8 mouse cellular contexts compared by ENCODE assay signal in the genomic region with DNA sequence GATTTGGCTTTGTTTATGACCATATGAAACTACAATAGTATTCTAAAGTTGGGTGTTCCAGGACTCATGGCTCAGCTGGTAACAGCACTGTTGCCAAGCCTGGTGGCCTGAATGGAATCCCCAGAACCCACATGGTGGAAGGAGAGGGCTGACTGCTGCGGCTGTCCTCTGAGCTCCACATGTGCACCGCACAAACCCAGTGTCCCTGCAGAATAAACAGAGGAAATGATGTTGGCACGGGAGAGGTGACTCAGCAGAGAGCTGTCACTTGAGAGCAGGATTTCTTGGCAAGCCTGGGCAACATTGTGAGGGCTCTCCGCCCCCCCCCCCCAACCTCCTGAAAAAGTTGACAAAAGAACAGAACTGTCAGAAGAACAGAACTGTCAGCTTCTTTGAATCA. TPM values are rescaled to one million over a fixed set of nuclear protein-coding genes. Genes with fewer than 3 reads are reported as not detected.
A peak's percentile ranks its signal among the peaks of the same experiment; 100 is the strongest.
DNase-seq lines count a peak whose midpoint lies in the region; ATAC-seq and TF ChIP-seq lines count a peak whose summit lies in the region.

No protein-coding gene starts in this region.

- H3K9me3 ChIP-seq in kidney, embryonic 16.5 days (ENCODE audit: low read length): no peaks in the 10 kb centered on the region
- H3K9me3 ChIP-seq in ES-Bruce4 (replicated peaks; ENCODE audit: control insufficient read depth, insufficient read depth, low read length, poor library complexity, severe bottlenecking): no peaks in the 10 kb centered on the region
- no peaks in the 10 kb centered on the region for H3K9me3 ChIP-seq in stomach, embryonic 16.5 days (replicated peaks; ENCODE audit: control insufficient read depth, low read length)

- WGBS in kidney, embryonic 16.5 days: 27% methylated on average over 4 of the region's 4 CpGs
- 26% methylated on average over 4 of the region's 4 CpGs for WGBS in stomach, embryonic 16.5 days

- H3K27ac ChIP-seq in kidney, embryonic 16.5 days (ENCODE audit: low read length): no peak overlapping the region
- 0 out of 2 replicates have a peak overlapping the region, but pooled peaks have one; percentile 25 for H3K27ac ChIP-seq in ES-Bruce4 (ENCODE audit: insufficient read depth, low read length)
- H3K27ac ChIP-seq in stomach, embryonic 16.5 days (ENCODE audit: low read length): no peak overlapping the region

- no peak overlapping the region for H3K9ac ChIP-seq in kidney, embryonic 16.5 days (replicated peaks; ENCODE audit: low read length)
- no peak overlapping the region for H3K9ac ChIP-seq in ES-Bruce4 (ENCODE audit: low read depth, poor library complexity, severe bottlenecking)
- H3K9ac ChIP-seq in stomach, embryonic 16.5 days (ENCODE audit: low read length): no peak overlapping the region

- H3K4me1 ChIP-seq in kidney, embryonic 16.5 days (ENCODE audit: insufficient read depth, low read length): no peaks in the 10 kb centered on the region
- peaks cover 10% of the 10 kb centered on the region for H3K4me1 ChIP-seq in ES-Bruce4 (ENCODE audit: control insufficient read depth, insufficient read depth, low read length)
- peaks cover 3% of the 10 kb centered on the region; the same call in 1 of the 2 replicates for H3K4me1 ChIP-seq in stomach, embryonic 16.5 days (ENCODE audit: control insufficient read depth, insufficient read depth, low read length)

- H3K27me3 ChIP-seq in kidney, embryonic 16.5 days (ENCODE audit: insufficient read depth, low read length): no peaks in the 10 kb centered on the region
- H3K27me3 ChIP-seq in ES-Bruce4 (ENCODE audit: control insufficient read depth, insufficient read depth, low read length, poor library complexity, severe bottlenecking): no peaks in the 10 kb centered on the region
- no peaks in the 10 kb centered on the region for H3K27me3 ChIP-seq in stomach, embryonic 16.5 days (ENCODE audit: control insufficient read depth, insufficient read depth, low read length)

- H3K4me3 ChIP-seq in kidney, embryonic 16.5 days (ENCODE audit: low read length): no peak overlapping the region
- no peak overlapping the region for H3K4me3 ChIP-seq in ES-Bruce4 (ENCODE audit: low read depth, low read length)
- H3K4me3 ChIP-seq in stomach, embryonic 16.5 days (replicated peaks; ENCODE audit: low read length): no peak overlapping the region

- no peak for TF ChIP-seq CTCF in ES-Bruce4 (IDR thresholded peaks at IDR 0.05; ENCODE audit: low read depth, low read length)

- no peak for TF ChIP-seq EP300 in ES-Bruce4 (IDR thresholded peaks at IDR 0.05; ENCODE audit: insufficient read depth, low read depth, low read length)

- no peaks in the 10 kb centered on the region for H3K36me3 ChIP-seq in kidney, embryonic 16.5 days (ENCODE audit: insufficient read depth, low read length)
- H3K36me3 ChIP-seq in ES-Bruce4 (ENCODE audit: control insufficient read depth, insufficient read depth, low read length, poor library complexity, severe bottlenecking): peaks cover 4% of the 10 kb centered on the region; the same call in 1 of the 2 replicates
- no peaks in the 10 kb centered on the region for H3K36me3 ChIP-seq in stomach, embryonic 16.5 days (ENCODE audit: control insufficient read depth, insufficient read depth, low read length)

- no peak overlapping the region for H3K4me2 ChIP-seq in kidney, embryonic 16.5 days (replicated peaks; ENCODE audit: low read depth, low read length)
- no peak overlapping the region; the same call in 1 of the 2 replicates for H3K4me2 ChIP-seq in stomach, embryonic 16.5 days (ENCODE audit: low read depth, low read length)

- DNase-seq in kidney, adult 11 months: peak; percentile 30
- DNase-seq in fibroblast of lung, adult 2 months (ENCODE audit: low read depth): peak; percentile 38
- DNase-seq in kidney, postnatal 10 days: peak; percentile 33
- no peak for DNase-seq in T-cell, adult 2 months (ENCODE audit: low spot score)
- no peak for DNase-seq in layer of hippocampus, adult 8-10 months (ENCODE audit: low spot score in 2 of 2)

- TF ChIP-seq POLR2A in ES-Bruce4 (IDR thresholded peaks at IDR 0.05; ENCODE audit: insufficient read depth, low read length): no peak

- no peak for ATAC-seq in kidney, embryonic 16.5 days (ENCODE audit: low FRiP score, low TSS enrichment)
- peak; percentile 58; the same call in 1 of the 2 replicates for ATAC-seq in stomach, embryonic 16.5 days (ENCODE audit: insufficient read depth, low FRiP score)

RNA-seq across cellular contexts. Expression of a gene that starts 14.1 kb away (rescaled TPM):
- 29.2 and 31.6 TPM in 2 replicates for polyA plus RNA-seq in kidney, embryonic 16.5 days (2015; fragmentation: Nextera tagmentation; extraction: Ambion mirVana)
- 77.8 and 78.7 TPM in 2 replicates for polyA plus RNA-seq in ES-Bruce4 (2011; ENCODE audit: insufficient read depth, insufficient read length, low read depth, missing spikeins)
- 23.5 and 23.8 TPM in 2 replicates for polyA plus RNA-seq in stomach, embryonic 16.5 days (2015; fragmentation: Nextera tagmentation; extraction: Ambion mirVana)
- 10 to 100 TPM; 28.7 to 31.1 (median 29.0) TPM for total RNA-seq in layer of hippocampus, adult 8-10 months (2022)

Comparison
In these comparisons a context has a peak if more than half of its experiments do, and no peak if none do; other contexts are left out.
1. DNase-seq: peak in kidney, adult 11 months (single experiment), fibroblast of lung, adult 2 months (single experiment) and kidney, postnatal 10 days (single experiment); none in T-cell, adult 2 months (single experiment) and layer of hippocampus, adult 8-10 months (0 of 2).